21 mouse cellular contexts compared by ENCODE assay signal in the genomic region with DNA sequence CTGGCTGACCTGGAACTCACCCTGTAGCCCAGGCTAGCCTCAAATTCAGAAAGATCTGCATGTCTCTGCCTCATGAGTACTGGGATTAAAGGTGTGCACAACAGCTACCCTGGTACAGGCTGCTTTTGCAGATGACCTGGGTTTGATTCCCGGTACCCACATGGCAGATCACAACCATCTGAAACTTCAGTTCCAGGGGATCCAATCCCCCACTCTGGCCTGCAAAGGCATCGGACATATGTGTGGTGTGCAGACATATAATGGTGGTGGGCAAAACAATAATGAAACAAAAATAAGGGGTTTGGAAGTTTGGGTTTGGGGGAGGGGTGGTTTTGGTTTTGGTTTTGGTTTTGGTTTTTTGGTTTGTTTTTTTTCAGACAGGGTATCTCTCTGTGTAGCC. TPM values are rescaled to one million over a fixed set of nuclear protein-coding genes. Genes with fewer than 3 reads are reported as not detected.
"Had no signal": no experiment of that assay in that cellular context is flagged by ENCODE, and none has a peak within 500 bp of the region (broad histone marks: within the 10 kb centered on the region; RNA-seq: fewer than 3 reads in every experiment).

No protein-coding gene starts in this region.

- H3K4me1 ChIP-seq: intestine, embryonic 15.5 days; limb, embryonic 15.5 days; liver, embryonic 15.5 days; midbrain, embryonic 10.5 days; neural tube, embryonic 13.5 days had no signal

- H3K9ac ChIP-seq: intestine, embryonic 15.5 days; limb, embryonic 15.5 days; liver, embryonic 15.5 days; lung, embryonic 14.5 days; neural tube, embryonic 13.5 days had no signal

- DNase-seq: kidney, adult 2 months; lung, embryonic 14.5 days; lung, postnatal 10 days; lung, postnatal 4 days; retina, postnatal 1 day; right cerebral cortex, postnatal 25 days; thymus, adult 2 months; thymus, postnatal 25 days had no signal

- ATAC-seq: intestine, embryonic 15.5 days; midbrain, embryonic 16.5 days had no signal

- H3K36me3 ChIP-seq: intestine, embryonic 15.5 days; limb, embryonic 15.5 days; liver, embryonic 15.5 days; midbrain, embryonic 10.5 days; neural tube, embryonic 13.5 days had no signal

- H3K27me3 ChIP-seq: intestine, embryonic 15.5 days; limb, embryonic 15.5 days; liver, embryonic 15.5 days; neural tube, embryonic 13.5 days had no signal

- H3K4me3 ChIP-seq: intestine, embryonic 15.5 days; left cerebral cortex, adult 2 months; limb, embryonic 15.5 days; liver, embryonic 15.5 days; midbrain, embryonic 10.5 days; neural tube, embryonic 13.5 days had no signal

- H3K4me2 ChIP-seq: intestine, embryonic 15.5 days; limb, embryonic 15.5 days; liver, embryonic 15.5 days; lung, embryonic 14.5 days; neural tube, embryonic 13.5 days had no signal

- H3K27ac ChIP-seq: intestine, embryonic 15.5 days; left cerebral cortex, adult 2 months; limb, embryonic 15.5 days; liver, embryonic 15.5 days; midbrain, embryonic 10.5 days; neural tube, embryonic 13.5 days had no signal

- H3K9me3 ChIP-seq: intestine, embryonic 15.5 days; liver, embryonic 15.5 days; midbrain, embryonic 10.5 days had no signal

RNA-seq across cellular contexts. Expression of gene Theg, which starts 15.8 kb away (rescaled TPM):
- total RNA-seq: megakaryocyte, adult 5-6 weeks had no signal
- polyA plus RNA-seq: intestine, embryonic 15.5 days; kidney, adult 2 months; kidney, embryonic 16.5 days; limb, embryonic 11.5 days; limb, embryonic 15.5 days; liver, embryonic 15.5 days; lung, embryonic 14.5 days; midbrain, embryonic 10.5 days; midbrain, embryonic 16.5 days; neural tube, embryonic 13.5 days; small intestine, adult 2 months; stomach, embryonic 16.5 days; thymus, adult 2 months; urinary bladder, adult 2 months had no signal

RNA-seq across cellular contexts. Expression of gene C2cd4c, which starts 42.5 kb away (rescaled TPM):
- total RNA-seq: megakaryocyte, adult 5-6 weeks had no signal
- polyA plus RNA-seq: limb, embryonic 11.5 days; limb, embryonic 15.5 days; liver, embryonic 15.5 days; lung, embryonic 14.5 days had no signal
